Mouse (Mus musculus): Measurements from ENCODE around the gene Tmem214.
"Not testable (repeated sequence)": the region's sequence is repeated elsewhere in the genome, so short reads cannot be mapped to it uniquely, and the experiment has no call there.

The Tmem214 gene

GRCm38 (mm10) chr5:30878616-30879015 lies 10.8 kb downstream of the Tmem214 start:
- DNase-seq (ENCODE audit: low read depth, low spot score): peak; percentile 59

- peak; percentile 64 for DNase-seq (ENCODE audit: low read depth, low spot score)
These were observed 11.6 kb downstream of the Tmem214 start for GRCm38 (mm10) chr5:30879347-30879943.

GRCm38 (mm10) chr5:30881839-30882238 lies 14.0 kb downstream of the Tmem214 start:
- DNase-seq (ENCODE audit: low read depth, low spot score): not testable (repeated sequence)

- DNase-seq (ENCODE audit: low read depth, low spot score): no peak
These were observed 18.4 kb downstream of the Tmem214 start for GRCm38 (mm10) chr5:30886209-30886608.

- DNase-seq (ENCODE audit: low read depth, low spot score): peak; percentile 20
These were observed 18.9 kb downstream of the Tmem214 start for GRCm38 (mm10) chr5:30886731-30887130.

GRCm38 (mm10) chr5:30887331-30887761 lies 19.5 kb downstream of the Tmem214 start:
- peak; percentile 86 for DNase-seq (ENCODE audit: low read depth, low spot score)

- DNase-seq (ENCODE audit: low read depth, low spot score): peak; percentile 99
These were observed 20.1 kb downstream of the Tmem214 start for GRCm38 (mm10) chr5:30887858-30888336.

- peak; percentile 95 for DNase-seq (ENCODE audit: low read depth, low spot score)
These were observed 20.7 kb downstream of the Tmem214 start, which contains the start of gene Agbl5 for GRCm38 (mm10) chr5:30888337-30889087. Gene Agbl5 (plus strand): TSS chr5:30888694.

- peak; percentile 48 for DNase-seq (ENCODE audit: low read depth, low spot score)
These were observed 21.4 kb downstream of the Tmem214 start for GRCm38 (mm10) chr5:30889088-30889754.

GRCm38 (mm10) chr5:30890375-30890774 lies 22.6 kb downstream of the Tmem214 start:
- DNase-seq (ENCODE audit: low read depth, low spot score): peak; percentile 23

GRCm38 (mm10) chr5:30901860-30902259 lies 34.0 kb downstream of the Tmem214 start:
- DNase-seq (ENCODE audit: low read depth, low spot score): peak; percentile 99

- peak; percentile 99 for DNase-seq (ENCODE audit: low read depth, low spot score)
These were observed 39.7 kb downstream of the Tmem214 start, which contains the start of gene Ost4 for GRCm38 (mm10) chr5:30907413-30908059. Gene Ost4 (minus strand): TSS chr5:30907788.

- DNase-seq (ENCODE audit: low read depth, low spot score): peak; percentile 75
These were observed 40.9 kb downstream of the Tmem214 start for GRCm38 (mm10) chr5:30908426-30909299.

GRCm38 (mm10) chr5:30909300-30909659 lies 41.5 kb downstream of the Tmem214 start:
- no peak for DNase-seq (ENCODE audit: low read depth, low spot score)

GRCm38 (mm10) chr5:30909863-30910262 lies 42.1 kb downstream of the Tmem214 start:
- DNase-seq (ENCODE audit: low read depth, low spot score): no peak

- DNase-seq (ENCODE audit: low read depth, low spot score): peak; percentile 81
These were observed 42.7 kb downstream of the Tmem214 start for GRCm38 (mm10) chr5:30910481-30910880.

- DNase-seq (ENCODE audit: low read depth, low spot score): peak; percentile 65
These were observed 44.3 kb downstream of the Tmem214 start for GRCm38 (mm10) chr5:30912156-30912555.

GRCm38 (mm10) chr5:30913060-30913841 lies 45.4 kb downstream of the Tmem214 start, which contains the start of gene Emilin1:
Gene Emilin1 (plus strand): TSS chr5:30913402.
- DNase-seq (ENCODE audit: low read depth, low spot score): peak; percentile 99

GRCm38 (mm10) chr5:30914101-30914635 lies 46.4 kb downstream of the Tmem214 start:
- DNase-seq (ENCODE audit: low read depth, low spot score): peak; percentile 71

- DNase-seq (ENCODE audit: low read depth, low spot score): no peak
These were observed 47.0 kb downstream of the Tmem214 start for GRCm38 (mm10) chr5:30914849-30915248.

All from 3T3-L1 (cell line).